Mouse (Mus musculus) gastrocnemius, adult 18-20 months (tissue): ENCODE measurements around the gene Col6a6. TPM values are rescaled to one million over a fixed set of nuclear protein-coding genes. Genes with fewer than 3 reads are reported as not detected.
"Not testable (repeated sequence)": the region's sequence is repeated elsewhere in the genome, so short reads cannot be mapped to it uniquely, and the experiment has no call there.

Experiments
- DNase-seq: peaks from one replicate; pipeline ENCODE4 v3.0.0; 2021; ENCODE audit warnings: low spot score
- long read RNA-seq, 2 experiments: library from polyadenylated mRNA; stranded (forward); transcript quantifications; one replicate each; pipeline ENCODE4 v2.0.0; 2021
- total RNA-seq, 2 experiments: library from RNA; stranded (reverse); gene quantifications; 2 replicates each; pipeline ENCODE4 v1.2.3; 2021

Gene Col6a6
- 1 to 10 TPM; 2.0 TPM for total RNA-seq
- long read RNA-seq, experiment 1, result 0 reads
- long read RNA-seq, experiment 2, result 0 reads

DNA sequence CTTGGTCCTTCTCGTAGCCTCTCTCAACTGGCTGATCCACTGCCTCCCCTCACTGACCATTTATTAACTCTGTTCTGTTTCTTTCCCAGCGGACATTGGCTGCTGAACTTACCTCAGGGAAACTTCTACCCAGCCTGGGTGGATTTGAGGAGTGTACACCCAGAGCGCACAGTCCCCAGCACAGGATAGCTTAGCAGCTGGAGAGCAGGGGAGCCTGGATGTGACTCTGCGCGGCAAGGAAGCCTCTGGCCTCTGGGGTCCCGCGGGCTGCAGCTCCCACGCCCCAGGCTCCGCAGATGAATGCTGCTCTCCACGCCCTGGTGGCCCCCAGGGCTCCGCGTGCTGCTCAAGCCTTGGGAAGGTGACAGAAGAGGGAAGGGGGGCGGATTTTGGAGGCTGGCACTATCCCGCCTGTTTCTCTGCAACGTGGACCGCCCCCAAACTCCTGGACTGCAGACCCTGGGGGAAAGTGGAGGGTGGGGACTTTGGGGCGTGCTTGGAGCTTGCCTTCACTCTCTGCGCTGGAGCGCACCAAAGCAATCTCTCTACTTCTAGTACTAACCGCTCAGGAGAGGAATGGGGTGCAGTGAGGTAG, at the start of gene Col6a6:
TSS of gene Col6a6 (minus strand) at position 370 of the 595 bp plus-strand sequence.
- peak; percentile 28 for DNase-seq

DNA sequence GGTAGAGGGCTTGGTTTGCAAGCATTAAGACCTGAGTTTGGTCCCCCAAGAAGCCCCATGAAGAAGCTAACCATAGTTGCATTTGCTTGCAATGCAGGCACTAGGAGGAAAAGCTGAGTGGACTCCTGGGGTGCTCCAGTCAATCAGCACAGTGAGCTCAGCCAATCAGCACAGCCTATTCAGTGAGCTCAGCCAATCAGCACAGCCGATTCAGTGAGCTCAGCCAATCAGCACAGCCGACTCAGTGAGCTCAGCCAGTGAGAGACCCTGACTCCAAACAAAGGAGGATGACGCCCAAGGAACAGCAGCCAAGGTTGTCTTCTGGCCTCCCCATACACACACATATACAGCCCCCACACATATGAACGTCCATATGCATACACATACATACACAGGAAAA, 48.2 kb upstream of the Col6a6 start:
- no peak for DNase-seq

DNA sequence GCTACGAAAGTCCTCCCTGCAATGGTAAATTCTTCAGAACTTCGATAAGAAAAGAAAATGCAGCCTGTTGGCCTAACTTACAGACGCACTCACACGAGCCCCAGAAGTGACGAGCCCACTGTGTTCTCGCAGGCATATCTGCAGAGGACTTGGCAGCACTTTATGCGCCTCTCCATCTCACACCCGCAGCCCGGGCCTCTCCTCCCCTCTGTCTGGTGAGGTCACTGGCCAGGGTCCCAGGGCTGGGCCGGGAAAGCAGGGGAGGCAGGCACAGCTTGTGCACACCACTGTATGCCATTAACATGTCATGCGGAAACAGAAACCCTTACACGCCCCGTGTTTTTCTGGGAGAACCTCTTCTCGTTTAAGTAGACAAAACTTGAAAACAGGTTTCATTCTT, 43.7 kb upstream of the Col6a6 start:
- DNase-seq, result peak; percentile 24

DNA sequence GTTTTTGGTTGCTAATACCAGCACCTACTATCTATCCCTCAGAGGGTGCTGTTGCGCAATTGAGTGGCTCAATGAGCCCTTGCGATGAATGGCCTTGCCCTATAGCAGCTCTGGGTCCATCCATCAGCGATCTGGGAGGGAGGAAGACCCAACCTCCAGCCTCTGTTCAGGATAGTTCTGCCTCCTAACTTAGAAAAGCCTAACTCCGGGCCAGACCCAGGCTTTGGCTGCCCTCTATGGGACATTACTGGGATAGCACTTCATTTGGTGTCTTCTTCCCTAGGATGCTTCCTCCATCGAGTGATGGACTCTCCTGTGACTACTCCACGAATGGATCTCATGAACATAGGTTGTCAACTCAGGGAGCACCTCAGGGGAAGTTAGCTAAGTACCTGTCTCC, 29.8 kb upstream of the Col6a6 start:
- DNase-seq, result peak; percentile 57

DNA sequence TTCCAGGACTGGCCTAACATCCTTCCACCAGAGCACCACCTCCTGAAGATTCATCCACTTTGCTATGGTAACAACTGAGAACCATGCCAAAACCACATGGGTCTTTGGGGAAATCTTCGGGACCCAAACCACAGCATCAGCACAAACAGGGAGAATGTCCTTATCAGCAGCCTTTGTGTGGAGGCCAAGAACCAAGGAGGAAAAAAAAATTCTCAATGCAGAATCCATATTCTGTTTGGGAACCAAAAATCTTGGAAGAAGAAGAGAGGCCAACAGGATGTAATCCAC, 24.8 kb upstream of the Col6a6 start:
- DNase-seq, result no peak

DNA sequence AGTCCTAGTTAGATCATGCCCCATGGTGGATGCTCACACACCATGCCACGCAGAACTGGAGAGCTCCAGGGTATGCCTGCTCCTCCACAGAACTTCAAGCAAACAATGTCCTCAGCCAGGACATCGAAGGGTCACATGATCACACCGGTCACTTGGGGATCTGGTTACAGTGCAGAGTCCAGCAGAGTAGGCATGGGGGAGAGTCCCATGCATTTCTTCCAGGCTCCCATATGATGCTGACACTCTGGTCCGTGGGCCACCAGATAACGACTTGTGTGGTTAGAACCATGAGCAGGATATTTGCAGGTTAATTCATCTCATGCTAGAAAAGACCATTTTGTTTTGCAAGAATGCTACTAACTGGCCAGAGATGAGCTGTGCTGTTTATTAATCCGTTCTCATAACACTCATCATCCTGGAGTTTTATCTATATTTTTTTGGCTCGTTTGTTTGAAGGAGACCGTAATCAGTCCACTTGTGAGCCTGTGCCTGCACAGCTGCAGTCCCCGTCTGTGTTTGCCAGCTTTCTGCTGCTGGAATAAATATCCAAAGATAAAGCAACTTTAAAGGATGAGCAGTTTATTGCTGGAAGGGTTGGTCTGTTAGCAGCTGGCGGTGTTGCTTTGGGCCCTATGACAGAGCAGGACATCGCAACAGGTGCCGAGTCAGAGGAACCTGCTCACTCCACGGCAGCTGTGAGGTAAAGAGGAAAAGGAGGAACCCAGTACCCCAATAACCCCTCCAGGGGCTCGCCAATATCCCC, 24.2 kb upstream of the Col6a6 start:
- no peak for DNase-seq

DNA sequence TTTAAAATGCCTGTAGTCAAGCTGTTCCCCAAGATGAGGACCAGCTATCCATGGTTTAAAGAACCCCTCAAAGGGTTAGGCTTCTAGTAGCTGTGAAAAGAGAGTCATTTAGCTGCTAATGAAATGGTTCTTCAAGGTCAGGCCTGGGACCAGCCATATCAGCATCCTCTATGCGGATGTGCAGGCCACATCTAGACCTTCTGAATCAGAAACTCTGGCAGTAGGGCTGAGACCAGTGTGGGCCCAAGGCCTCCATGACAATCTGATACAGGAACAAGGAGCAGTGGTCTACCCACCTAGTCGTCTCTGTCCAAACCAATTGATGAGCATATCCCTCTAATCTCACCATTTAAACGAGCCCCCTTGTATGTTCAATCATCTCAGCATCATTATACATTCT, 23.1 kb upstream of the Col6a6 start:
- no peak for DNase-seq

DNA sequence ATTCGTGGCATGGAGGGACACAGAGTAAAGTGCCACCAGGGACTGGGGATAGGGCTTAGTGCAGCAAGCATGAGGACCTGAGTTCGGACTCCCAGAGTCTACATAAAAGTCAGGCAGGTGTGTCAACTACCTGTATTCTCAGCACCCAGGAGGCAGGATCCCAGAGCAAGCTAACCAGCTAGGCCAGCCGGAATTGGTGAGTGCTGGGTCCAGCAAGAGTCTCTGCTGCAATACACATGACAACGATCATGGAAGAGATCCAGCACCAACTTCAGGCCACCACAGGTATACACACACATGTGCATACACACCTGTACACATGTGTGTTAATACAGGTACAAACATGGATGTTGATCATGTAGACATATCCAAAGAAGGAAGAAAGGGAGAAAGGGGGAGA, 20.4 kb upstream of the Col6a6 start:
- DNase-seq, result no peak

DNA sequence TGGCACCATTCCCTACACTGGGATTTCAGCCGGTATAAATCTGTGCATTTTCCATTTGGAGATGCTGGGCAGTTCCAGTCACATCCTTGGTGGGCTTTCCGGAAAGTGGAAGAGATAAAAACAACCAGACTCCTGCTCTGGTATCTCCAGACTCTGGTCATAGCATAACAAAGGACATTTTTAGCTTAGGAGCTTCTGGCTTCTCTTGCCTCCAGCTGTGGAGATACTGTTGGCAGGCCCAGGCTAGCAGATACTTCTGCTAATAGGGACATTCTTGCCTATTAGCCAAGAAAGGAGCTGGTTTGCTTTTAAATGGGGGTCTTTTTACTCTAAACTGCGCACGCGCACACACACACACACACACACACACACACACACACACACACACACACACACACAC, 19.3 kb upstream of the Col6a6 start:
- DNase-seq, result no peak

DNA sequence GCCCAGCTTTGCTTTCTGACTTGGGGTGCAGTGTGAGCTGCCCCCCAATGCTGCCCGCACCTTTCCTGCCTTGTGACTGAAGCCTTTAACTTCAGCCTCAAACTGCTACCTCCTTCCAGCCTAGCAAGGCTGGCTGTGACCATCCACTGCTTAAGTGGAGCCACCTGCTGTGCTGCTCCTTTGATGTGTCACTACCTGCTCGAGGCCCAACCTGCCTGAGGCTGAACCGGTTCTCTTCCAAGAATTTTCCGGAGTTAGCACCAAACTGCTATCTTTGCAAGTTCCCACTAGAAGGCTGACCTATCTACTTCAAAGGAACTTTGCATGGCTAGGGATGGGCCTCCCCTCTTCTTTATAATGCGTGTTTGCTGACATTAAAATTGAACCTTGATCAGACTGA, 13.4 kb upstream of the Col6a6 start:
- DNase-seq, result not testable (repeated sequence)

DNA sequence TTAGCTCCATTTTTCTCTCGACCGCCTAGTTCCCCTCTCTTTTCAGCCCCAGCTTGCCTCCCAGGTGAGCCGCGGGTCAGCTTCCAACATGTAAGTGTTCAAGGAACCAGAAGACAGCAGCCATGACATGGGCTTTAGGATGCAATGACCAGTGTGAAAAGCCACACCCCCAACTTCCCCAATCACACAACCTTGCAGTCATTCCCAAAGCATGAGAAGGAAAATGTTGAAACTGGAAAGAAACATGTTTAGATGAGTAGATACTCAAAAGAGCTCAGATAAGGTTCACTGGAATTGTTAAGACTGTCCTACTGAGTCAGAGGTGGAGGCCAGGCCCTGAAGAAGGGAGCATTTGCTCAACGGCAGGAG, 11.2 kb upstream of the Col6a6 start:
- DNase-seq, result no peak

DNA sequence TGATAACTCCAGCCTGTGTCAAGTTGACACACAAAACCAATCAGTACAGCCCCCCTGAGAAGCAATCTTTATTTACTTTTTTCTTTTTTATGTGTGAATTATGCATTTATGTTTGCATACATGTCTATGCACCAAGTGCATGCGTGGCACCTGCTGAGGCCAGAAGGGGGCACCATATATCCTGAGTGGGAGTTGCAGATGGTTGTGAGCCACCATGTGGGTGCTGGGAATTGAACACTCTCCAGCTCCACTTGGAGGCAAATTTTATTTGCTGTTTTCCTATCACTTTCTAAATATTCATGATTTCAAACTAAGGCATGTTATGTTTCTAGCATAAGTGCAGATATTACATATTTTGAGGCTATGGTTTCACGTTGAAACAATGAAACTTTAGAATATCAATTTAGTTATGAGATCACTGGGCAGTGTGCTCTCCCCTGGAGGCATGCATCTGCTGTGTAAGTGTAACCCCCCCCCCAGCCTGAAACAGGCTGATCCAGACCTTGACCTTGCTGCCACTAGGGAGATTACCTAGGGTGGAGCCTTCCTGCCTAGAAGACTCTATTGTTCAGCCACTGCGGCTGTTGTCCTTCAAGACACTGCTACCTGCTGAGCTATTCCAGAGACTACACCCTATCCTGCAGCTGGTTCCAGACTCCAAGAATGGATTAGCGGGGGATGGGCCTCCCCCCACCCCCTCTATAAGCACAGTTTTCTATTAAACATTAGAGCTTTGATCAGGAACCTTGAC, 10.6 kb upstream of the Col6a6 start:
- no peak for DNase-seq

DNA sequence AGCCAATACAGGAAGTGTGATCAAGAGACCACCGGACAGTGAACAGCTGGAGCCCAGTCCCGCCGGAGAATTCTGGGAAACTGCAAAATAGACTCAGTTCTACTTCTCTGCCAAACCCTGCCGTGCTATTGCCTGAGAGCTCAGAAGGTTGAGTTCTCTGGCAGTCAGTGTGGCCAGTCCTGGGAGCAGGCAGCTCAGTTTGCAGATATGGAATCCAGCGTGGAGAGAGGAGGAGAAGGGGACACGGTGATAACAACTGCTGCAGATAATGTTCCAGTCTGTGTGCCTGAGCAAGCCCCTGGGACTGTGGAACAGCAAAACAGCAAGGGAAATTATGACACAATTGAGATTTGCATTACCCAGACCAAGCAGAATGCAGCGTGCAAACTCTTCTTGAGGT, 7.6 kb upstream of the Col6a6 start:
- peak; percentile 17 for DNase-seq

DNA sequence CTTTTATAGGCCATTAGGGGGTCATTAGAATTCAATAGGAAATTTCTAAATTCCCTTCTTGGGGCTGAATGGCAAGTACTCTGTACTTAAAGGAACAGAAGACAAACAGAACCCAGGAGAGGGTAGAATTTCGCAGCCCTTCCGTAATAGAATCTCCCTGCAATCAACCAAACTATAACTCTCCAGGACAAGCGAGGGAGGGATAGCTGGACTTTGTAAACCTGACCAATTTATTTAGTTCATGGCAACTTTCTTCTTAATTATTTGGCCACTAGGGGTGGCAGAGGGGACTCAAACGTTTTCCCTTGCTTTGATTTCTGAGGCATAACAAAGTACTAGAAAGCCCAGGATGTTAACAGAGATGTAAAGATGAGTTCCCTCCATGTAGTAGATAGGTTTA, 6.8 kb upstream of the Col6a6 start:
- DNase-seq, result no peak

DNA sequence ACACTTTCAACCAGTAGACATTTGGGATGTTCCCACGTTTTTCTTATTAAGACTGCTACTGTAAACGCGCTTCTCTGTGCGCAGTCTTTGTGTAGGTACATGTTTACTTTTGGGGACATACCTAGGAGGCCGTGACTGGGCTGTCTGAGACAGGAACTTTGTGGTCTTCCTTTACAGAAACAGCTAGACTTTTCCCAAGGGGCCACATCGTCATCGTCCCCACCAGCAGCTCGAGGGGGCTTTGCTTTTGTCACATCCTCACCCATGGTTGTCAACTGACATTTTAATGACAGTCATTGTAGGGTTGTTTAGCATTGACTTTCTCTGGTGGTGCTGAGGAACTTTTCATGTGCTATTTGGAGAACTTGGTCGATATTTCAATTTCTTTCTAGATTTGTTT, 3.3 kb upstream of the Col6a6 start:
- DNase-seq, result no peak

DNA sequence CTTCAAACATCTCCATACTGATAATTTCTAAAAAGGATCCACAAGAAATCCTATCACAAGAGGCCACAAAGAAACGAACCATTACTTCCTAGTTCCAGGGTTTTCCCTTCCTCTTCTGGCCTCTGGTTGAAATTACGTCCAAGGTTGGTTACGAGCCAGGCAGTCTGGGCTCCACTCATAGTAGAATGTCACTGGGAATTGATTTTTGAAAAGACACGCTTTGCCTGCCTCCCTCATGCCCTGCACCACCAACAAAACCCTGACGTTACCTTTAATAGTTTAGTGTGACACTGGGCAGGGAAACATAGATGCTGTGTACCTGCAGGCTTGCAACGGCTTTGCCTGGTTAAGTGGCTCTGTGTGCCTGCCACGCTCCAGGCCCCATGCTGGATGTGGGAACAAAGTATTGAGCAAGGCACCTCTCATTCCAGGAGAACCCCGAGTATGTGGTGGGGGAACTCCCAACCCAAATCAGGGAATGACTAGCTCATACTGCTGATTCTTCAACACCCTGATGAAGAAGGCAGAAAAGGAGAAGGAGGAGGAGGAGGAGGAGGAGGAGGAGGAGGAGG, 798 bp downstream of the Col6a6 start:
- DNase-seq, result peak; percentile 66

DNA sequence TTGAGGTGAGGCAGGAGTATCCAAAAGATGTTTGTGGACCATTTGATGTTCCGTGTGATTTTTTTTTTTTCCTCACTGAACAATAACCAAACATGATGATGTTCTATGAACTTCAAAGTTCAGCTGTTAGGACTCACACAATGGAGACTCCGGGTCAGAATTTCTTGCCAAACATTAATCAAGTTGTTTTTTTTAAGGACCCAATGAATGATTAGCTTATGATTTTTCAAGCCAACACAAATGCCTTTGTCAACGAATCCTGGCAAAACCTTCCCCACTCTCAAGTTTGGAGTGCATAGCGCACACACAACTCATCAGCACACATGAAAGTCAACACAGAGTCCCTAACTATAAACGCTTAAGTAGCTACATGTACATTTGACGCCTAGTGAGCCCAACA, 7.2 kb downstream of the Col6a6 start:
- DNase-seq, result no peak

DNA sequence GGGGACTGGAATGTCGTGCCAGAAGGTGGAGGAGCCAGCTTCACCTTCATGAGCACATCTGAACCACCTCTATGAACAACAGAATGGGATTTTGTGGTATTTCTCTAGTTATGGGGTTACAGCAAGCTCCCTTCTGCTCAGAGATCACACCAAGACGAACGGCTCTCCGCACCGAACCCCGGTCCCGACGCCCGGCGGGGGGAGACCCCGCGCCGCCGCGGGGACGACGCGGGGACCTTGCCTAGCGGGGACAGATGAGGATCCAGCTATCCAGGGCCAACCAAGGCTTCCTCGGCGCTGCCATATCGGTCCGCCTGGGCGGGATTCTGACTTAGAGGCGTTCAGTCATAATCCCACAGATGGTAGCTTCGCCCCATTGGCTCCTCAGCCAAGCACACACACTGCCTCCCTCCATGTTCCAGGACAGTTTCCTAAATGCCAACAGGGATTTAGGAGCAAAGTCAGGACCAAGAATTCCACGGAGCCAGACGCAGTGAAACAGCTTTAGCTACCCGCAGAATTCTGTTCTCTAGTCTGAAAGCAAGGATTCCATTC, 8.7 kb downstream of the Col6a6 start:
- DNase-seq, result no peak

DNA sequence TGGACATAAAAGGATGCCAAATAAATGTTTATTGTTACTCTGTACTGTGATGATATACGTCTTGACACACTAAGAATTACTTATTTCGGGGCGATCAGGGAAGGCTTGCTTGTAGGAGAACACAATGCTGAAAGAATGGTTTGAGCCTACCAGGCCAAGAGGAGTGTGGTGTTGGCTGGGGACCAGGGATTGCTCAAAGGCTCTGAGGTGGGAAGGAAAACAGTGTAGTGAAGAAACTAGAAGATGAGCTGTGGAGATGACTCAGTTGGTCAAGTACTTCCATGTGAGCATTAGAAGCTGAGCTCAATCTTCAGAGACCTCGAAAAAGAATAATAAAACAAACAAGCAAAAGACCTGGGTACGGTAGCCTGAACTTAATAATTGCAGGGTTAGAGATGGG, 13.5 kb downstream of the Col6a6 start:
- DNase-seq, result peak; percentile 78

DNA sequence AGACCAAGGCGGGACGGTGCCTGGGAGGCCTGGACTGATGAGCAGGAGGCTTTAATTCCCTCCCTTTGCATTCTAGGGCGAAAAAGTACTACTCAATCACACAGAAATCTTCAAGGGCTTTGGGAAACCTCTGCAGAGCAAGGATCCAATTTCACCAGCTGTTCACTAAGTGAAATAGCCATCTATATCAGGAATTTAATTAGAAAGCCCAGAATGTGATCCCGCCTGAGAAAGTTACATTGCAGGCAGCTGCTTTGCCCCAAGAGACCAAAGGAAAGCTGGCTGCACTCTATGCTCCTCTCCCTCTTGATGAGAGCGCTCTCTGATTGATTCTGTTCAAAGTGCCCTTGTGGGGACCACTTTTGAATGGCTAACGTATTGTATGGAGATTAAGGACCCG, 16.5 kb downstream of the Col6a6 start:
- DNase-seq, result peak; percentile 38

DNA sequence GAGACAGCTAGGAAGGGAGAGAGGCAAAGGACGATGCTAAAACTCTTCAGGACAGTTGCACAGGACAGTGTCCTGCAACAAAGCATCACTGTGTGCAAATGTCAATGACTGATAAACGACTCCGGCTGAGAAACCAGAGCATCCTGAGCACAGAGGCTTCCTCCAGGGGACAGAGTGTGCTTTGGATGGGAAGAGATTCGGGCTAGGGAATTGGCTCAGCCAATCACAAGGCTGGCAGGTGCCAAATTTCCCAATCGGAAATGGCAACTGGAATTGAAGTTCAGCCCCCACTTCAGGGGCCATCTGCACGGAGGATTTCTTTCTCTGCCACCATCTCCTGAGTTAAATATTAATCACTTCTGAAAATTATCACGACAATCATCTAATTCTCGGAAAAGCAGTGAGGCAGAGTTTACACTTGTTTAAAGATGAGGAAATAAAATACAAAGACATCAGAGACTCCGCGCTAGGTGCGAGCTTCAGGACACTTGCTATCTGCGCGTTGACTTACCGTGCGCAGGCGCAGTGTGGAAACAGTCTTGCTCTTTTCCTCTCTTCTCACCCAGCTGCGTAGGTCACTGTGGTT, 18.9 kb downstream of the Col6a6 start:
- peak; percentile 29 for DNase-seq

DNA sequence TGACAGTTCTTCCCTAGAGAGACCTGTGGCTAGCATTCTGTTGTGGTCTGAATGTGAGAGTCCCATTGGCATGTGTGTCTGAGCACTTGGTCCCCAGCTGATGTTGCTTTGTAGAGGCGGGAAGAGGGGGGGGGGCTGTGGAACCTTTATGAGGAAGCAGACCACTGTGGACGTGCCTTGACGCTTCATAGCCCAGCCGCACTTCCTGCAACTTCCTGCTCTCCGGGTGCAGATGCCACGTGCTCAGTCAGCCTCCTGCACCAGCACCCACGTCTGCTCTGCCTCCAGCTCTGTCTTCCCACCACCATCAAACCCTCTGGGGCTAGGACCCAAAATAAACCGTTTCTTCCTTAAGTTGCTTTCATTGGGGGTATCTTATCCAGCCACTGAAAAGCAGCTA, 24.5 kb downstream of the Col6a6 start:
- no peak for DNase-seq
